Mouse (Mus musculus): ENCODE measurements around the gene Galnt16. TPM values are rescaled to one million over a fixed set of nuclear protein-coding genes. Genes with fewer than 3 reads are reported as not detected.

The Galnt16 gene
- polyA plus RNA-seq, 1 experiment from 2014 or later: 35.0 TPM

GRCm38 (mm10) chr12:80533876-80534275 is 15.8 kb downstream of the Galnt16 start:
- H3K27ac ChIP-seq (replicated peaks): no peak overlapping the region
- H3K9me3 ChIP-seq (replicated peaks): no peaks in the 10 kb centered on the region
- no peaks in the 10 kb centered on the region for H3K27me3 ChIP-seq (replicated peaks)
- H3K4me3 ChIP-seq (replicated peaks): no peak overlapping the region
- H3K9ac ChIP-seq (replicated peaks): no peak overlapping the region
- no peaks in the 10 kb centered on the region for H3K36me3 ChIP-seq
- H3K4me1 ChIP-seq: peaks cover 22% of the 10 kb centered on the region
- H3K4me2 ChIP-seq: no peak overlapping the region
- no peak for ATAC-seq (ENCODE audit: low FRiP score)
- WGBS: 60% methylated on average over 2 of the region's 2 CpGs

GRCm38 (mm10) chr12:80537313-80537712 is 19.2 kb downstream of the Galnt16 start:
- no peak overlapping the region for H3K9ac ChIP-seq (replicated peaks)
- no peaks in the 10 kb centered on the region for H3K9me3 ChIP-seq (replicated peaks)
- 93% methylated on average over 2 of the region's 2 CpGs for WGBS

GRCm38 (mm10) chr12:80538311-80538710 is 20.2 kb downstream of the Galnt16 start:
- WGBS: 55% methylated on average over 6 of the region's 6 CpGs
- Histone ChIP-seq H3K27me3 (replicated peaks) (no peaks in the 10 kb centered on the region), H3K9ac (replicated peaks) (no peak overlapping the region), H3K4me2 (no peak overlapping the region), H3K4me3 (replicated peaks) (no peak overlapping the region), H3K36me3 (no peaks in the 10 kb centered on the region), H3K9me3 (replicated peaks) (no peaks in the 10 kb centered on the region), H3K27ac (replicated peaks) (no peak overlapping the region), H3K4me1 (peaks cover 4% of the 10 kb centered on the region; the same call in 1 of the 2 replicates)
- ATAC-seq (ENCODE audit: low FRiP score): no peak

More at GRCm38 (mm10) chr12:80537313-80537712, 19.2 kb downstream of the Galnt16 start:
- H3K4me2 ChIP-seq: no peak overlapping the region
- peaks cover 4% of the 10 kb centered on the region; the same call in 1 of the 2 replicates for H3K4me1 ChIP-seq
- no peak for ATAC-seq (ENCODE audit: low FRiP score)
- no peaks in the 10 kb centered on the region for H3K36me3 ChIP-seq
- H3K4me3 ChIP-seq (replicated peaks): no peak overlapping the region
- H3K27me3 ChIP-seq (replicated peaks): no peaks in the 10 kb centered on the region
- no peak overlapping the region for H3K27ac ChIP-seq (replicated peaks)

- Histone ChIP-seq H3K4me2 (0 out of 2 replicates have a peak overlapping the region, but pooled peaks have one; percentile 13), H3K4me3 (replicated peaks) (no peak overlapping the region)
- ATAC-seq (ENCODE audit: low FRiP score): 0 out of 2 replicates have a peak, but pooled peaks have one; percentile 36
Observed at GRCm38 (mm10) chr12:80545310-80545709, 27.2 kb downstream of the Galnt16 start.

GRCm38 (mm10) chr12:80549646-80550045 is 31.6 kb downstream of the Galnt16 start:
- peak; percentile 18; the same call in 1 of the 2 replicates for ATAC-seq (ENCODE audit: low FRiP score)
- H3K9ac ChIP-seq (replicated peaks): no peak overlapping the region

More at GRCm38 (mm10) chr12:80545310-80545709, 27.2 kb downstream of the Galnt16 start:
- 9% methylated on average over 4 of the region's 4 CpGs for WGBS
- peaks cover 23% of the 10 kb centered on the region for H3K4me1 ChIP-seq
- H3K27me3 ChIP-seq (replicated peaks): no peaks in the 10 kb centered on the region
- H3K9ac ChIP-seq (replicated peaks): no peak overlapping the region
- peak overlapping the region; percentile 74 for H3K27ac ChIP-seq (replicated peaks)
- no peaks in the 10 kb centered on the region for H3K9me3 ChIP-seq (replicated peaks)
- no peaks in the 10 kb centered on the region for H3K36me3 ChIP-seq

GRCm38 (mm10) chr12:80553157-80553556 is 35.1 kb downstream of the Galnt16 start:
- Histone ChIP-seq H3K9ac (replicated peaks) (no peak overlapping the region), H3K4me2 (no peak overlapping the region), H3K9me3 (replicated peaks) (no peaks in the 10 kb centered on the region), H3K4me1 (peaks cover 17% of the 10 kb centered on the region), H3K27me3 (replicated peaks) (no peaks in the 10 kb centered on the region), H3K36me3 (no peaks in the 10 kb centered on the region), H3K27ac (replicated peaks) (no peak overlapping the region), H3K4me3 (replicated peaks) (no peak overlapping the region)
- ATAC-seq (ENCODE audit: low FRiP score): no peak
- WGBS: 5% methylated on average over 2 of the region's 3 CpGs

More at GRCm38 (mm10) chr12:80549646-80550045, 31.6 kb downstream of the Galnt16 start:
- no peaks in the 10 kb centered on the region for H3K9me3 ChIP-seq (replicated peaks)
- H3K4me3 ChIP-seq (replicated peaks): no peak overlapping the region
- 55% methylated on average over 11 of the region's 11 CpGs for WGBS
- H3K4me2 ChIP-seq: no peak overlapping the region
- no peaks in the 10 kb centered on the region for H3K36me3 ChIP-seq
- H3K27me3 ChIP-seq (replicated peaks): no peaks in the 10 kb centered on the region
- no peak overlapping the region for H3K27ac ChIP-seq (replicated peaks)
- peaks cover 28% of the 10 kb centered on the region for H3K4me1 ChIP-seq

GRCm38 (mm10) chr12:80554312-80554711 is 36.2 kb downstream of the Galnt16 start:
- H3K4me1 ChIP-seq: peaks cover 16% of the 10 kb centered on the region
- no peak overlapping the region for H3K9ac ChIP-seq (replicated peaks)
- no peak for ATAC-seq (ENCODE audit: low FRiP score)
- H3K36me3 ChIP-seq: no peaks in the 10 kb centered on the region
- H3K4me2 ChIP-seq: no peak overlapping the region
- H3K27me3 ChIP-seq (replicated peaks): no peaks in the 10 kb centered on the region
- 0 out of 2 replicates have a peak overlapping the region, but pooled peaks have one; percentile 9 for H3K27ac ChIP-seq (replicated peaks)
- H3K4me3 ChIP-seq (replicated peaks): no peak overlapping the region
- H3K9me3 ChIP-seq (replicated peaks): no peaks in the 10 kb centered on the region
- 59% methylated on average over 6 of the region's 6 CpGs for WGBS

- no peak for ATAC-seq (ENCODE audit: low FRiP score)
- 16% methylated on average over 2 of the region's 2 CpGs for WGBS
- H3K9ac ChIP-seq (replicated peaks): no peak overlapping the region
Observed at GRCm38 (mm10) chr12:80561904-80562303, 43.8 kb downstream of the Galnt16 start.

GRCm38 (mm10) chr12:80562793-80563192 is 44.7 kb downstream of the Galnt16 start:
- Histone ChIP-seq H3K27me3 (replicated peaks) (no peaks in the 10 kb centered on the region), H3K4me2 (no peak overlapping the region), H3K4me1 (peaks cover 29% of the 10 kb centered on the region), H3K36me3 (no peaks in the 10 kb centered on the region), H3K4me3 (replicated peaks) (no peak overlapping the region), H3K27ac (replicated peaks) (no peak overlapping the region), H3K9me3 (replicated peaks) (no peaks in the 10 kb centered on the region), H3K9ac (replicated peaks) (no peak overlapping the region)
- no peak for ATAC-seq (ENCODE audit: low FRiP score)
- WGBS: 42% methylated on average over 5 of the region's 5 CpGs

More at GRCm38 (mm10) chr12:80561904-80562303, 43.8 kb downstream of the Galnt16 start:
- H3K9me3 ChIP-seq (replicated peaks): no peaks in the 10 kb centered on the region
- no peaks in the 10 kb centered on the region for H3K36me3 ChIP-seq
- no peak overlapping the region for H3K4me3 ChIP-seq (replicated peaks)
- no peaks in the 10 kb centered on the region for H3K27me3 ChIP-seq (replicated peaks)
- H3K4me1 ChIP-seq: peaks cover 23% of the 10 kb centered on the region
- H3K4me2 ChIP-seq: no peak overlapping the region
- no peak overlapping the region for H3K27ac ChIP-seq (replicated peaks)

GRCm38 (mm10) chr12:80564990-80565389 is 46.9 kb downstream of the Galnt16 start:
- no peak overlapping the region for H3K4me2 ChIP-seq
- 73% methylated on average over 6 of the region's 6 CpGs for WGBS

GRCm38 (mm10) chr12:80565793-80566192 is 47.7 kb downstream of the Galnt16 start:
- H3K9ac ChIP-seq (replicated peaks): no peak overlapping the region
- no peak for ATAC-seq (ENCODE audit: low FRiP score)
- H3K4me3 ChIP-seq (replicated peaks): no peak overlapping the region
- H3K27ac ChIP-seq (replicated peaks): no peak overlapping the region
- H3K27me3 ChIP-seq (replicated peaks): no peaks in the 10 kb centered on the region
- no peak overlapping the region for H3K4me2 ChIP-seq
- WGBS: 51% methylated on average over 2 of the region's 2 CpGs
- H3K36me3 ChIP-seq: no peaks in the 10 kb centered on the region
- no peaks in the 10 kb centered on the region for H3K9me3 ChIP-seq (replicated peaks)
- H3K4me1 ChIP-seq: peaks cover 41% of the 10 kb centered on the region

More at GRCm38 (mm10) chr12:80564990-80565389, 46.9 kb downstream of the Galnt16 start:
- Histone ChIP-seq H3K9me3 (replicated peaks) (no peaks in the 10 kb centered on the region), H3K4me1 (peaks cover 33% of the 10 kb centered on the region), H3K27me3 (replicated peaks) (no peaks in the 10 kb centered on the region), H3K9ac (replicated peaks) (no peak overlapping the region), H3K36me3 (no peaks in the 10 kb centered on the region), H3K27ac (replicated peaks) (no peak overlapping the region), H3K4me3 (replicated peaks) (no peak overlapping the region)
- ATAC-seq (ENCODE audit: low FRiP score): no peak

GRCm38 (mm10) chr12:80566502-80566901 is 48.4 kb downstream of the Galnt16 start:
- H3K27me3 ChIP-seq (replicated peaks): no peaks in the 10 kb centered on the region
- peaks cover 48% of the 10 kb centered on the region for H3K4me1 ChIP-seq
- WGBS: 24% methylated on average over 4 of the region's 4 CpGs
- H3K4me2 ChIP-seq: no peak overlapping the region
- no peak overlapping the region for H3K4me3 ChIP-seq (replicated peaks)
- H3K27ac ChIP-seq (replicated peaks): peak overlapping the region; percentile 48; the same call in 1 of the 2 replicates
- no peak for ATAC-seq (ENCODE audit: low FRiP score)
- H3K9me3 ChIP-seq (replicated peaks): no peaks in the 10 kb centered on the region
- H3K36me3 ChIP-seq: no peaks in the 10 kb centered on the region
- H3K9ac ChIP-seq (replicated peaks): no peak overlapping the region

Data from neural tube, embryonic 15.5 days (tissue).